Mouse (Mus musculus) central nervous system, embryonic 11.5 days (tissue): Measurements from ENCODE around the gene Aadacl3. TPM values are rescaled to one million over a fixed set of nuclear protein-coding genes. Genes with fewer than 3 reads are reported as not detected.

ENCODE experiments used
- polyA plus RNA-seq: library from polyadenylated mRNA; depleted of rRNA; stranded (reverse); fragments of >200 nt; gene quantifications from 2 replicates; pipeline ENCODE4 v1.2.3, GENCODE M21; 2012; rRNA removed

The Aadacl3 gene
- not detected in 2 replicates for polyA plus RNA-seq

DNA sequence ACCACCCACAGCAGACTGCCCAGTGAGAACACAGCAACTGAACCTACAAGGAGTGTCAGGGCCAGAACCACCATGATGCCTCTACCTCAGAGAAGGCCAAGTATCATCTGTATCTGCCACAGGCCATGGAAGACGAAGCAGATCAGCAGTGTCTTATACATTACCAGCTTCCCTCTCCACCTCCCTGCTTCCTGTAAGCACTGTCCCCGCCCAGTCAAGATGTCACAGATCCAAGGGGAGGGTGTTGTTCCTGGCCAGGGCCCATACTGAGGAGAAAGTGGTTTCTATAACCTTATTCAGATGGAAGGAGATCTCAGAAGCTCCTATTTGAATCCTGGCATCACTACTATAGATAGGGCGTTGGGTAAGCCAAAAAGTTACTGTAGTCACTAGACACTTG lies at the start of gene Aadacl3:
Aadacl3 (minus strand) TSS at position 101 of the 400 bp plus-strand sequence.

DNA sequence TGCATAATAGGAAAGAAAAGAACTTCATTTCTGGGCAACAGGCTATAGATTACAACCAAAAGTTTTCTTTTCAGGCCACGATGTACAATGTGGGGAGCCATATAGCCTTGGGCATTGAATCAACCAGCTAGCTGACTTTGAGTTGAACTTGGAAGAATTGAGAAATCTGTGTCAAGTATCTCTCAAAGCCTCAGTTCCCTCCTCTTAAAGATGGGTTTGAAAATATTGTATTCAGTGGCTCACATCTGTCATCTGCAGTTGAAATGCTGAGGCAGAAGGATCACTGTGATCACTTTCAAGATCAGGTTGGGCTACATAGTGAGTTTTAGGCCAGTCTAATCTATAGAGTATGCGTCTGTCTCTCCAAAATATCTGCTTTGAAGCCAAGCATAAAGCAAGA lies 10.3 kb downstream of the Aadacl3 start, which contains the start of gene Gm9944:
Gm9944 (minus strand) TSS at position 101 of the 400 bp plus-strand sequence.

GRCm38 (mm10) chr4:144438672-144439071 lies 24.9 kb downstream of the Aadacl3 start, which contains the start of gene 1700012P22Rik:
Gene 1700012P22Rik, minus strand, starts transcription at chr4:144438772.

DNA sequence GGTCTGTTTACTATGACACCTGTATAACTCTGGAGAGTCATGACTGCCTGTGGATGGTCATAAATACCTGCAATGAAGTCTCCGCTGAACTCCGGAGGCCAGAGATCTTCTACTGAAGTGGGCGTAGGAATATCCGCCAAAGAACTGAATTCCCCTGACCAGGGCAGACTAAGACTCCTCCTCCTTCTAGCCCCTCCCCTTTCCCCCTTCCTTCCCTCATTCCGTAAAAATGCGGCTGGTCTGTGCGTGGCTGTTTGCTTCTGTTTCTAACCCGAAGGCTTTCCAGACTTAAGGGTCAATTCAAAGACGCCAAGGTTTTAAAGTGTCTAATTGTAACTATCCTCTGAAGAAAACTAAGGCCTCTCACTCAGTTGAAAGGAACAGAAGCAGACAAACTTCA lies 55.3 kb downstream of the Aadacl3 start, which contains the start of gene Pramef12:
Pramef12 (minus strand) TSS at position 175 of the 400 bp plus-strand sequence.

Other genes starting within 250 kb of the Aadacl3 start
- not detected in 2 replicates for gene Pramel5, start 183.3 kb downstream of the Aadacl3 start, polyA plus RNA-seq
- not detected in 2 replicates for gene Gm13128, start 133.5 kb downstream of the Aadacl3 start, polyA plus RNA-seq
- not detected in 2 replicates for gene Gm13119, start 105.8 kb downstream of the Aadacl3 start, polyA plus RNA-seq
- not detected in 2 replicates for gene Pramef20, start 85.8 kb downstream of the Aadacl3 start, polyA plus RNA-seq
- gene Pramef12, start 55.3 kb downstream of the Aadacl3 start, polyA plus RNA-seq, result 0.11 and 0.13 TPM in 2 replicates
- not detected in 2 replicates for gene 1700012P22Rik, start 25.0 kb downstream of the Aadacl3 start, polyA plus RNA-seq
- not detected in 2 replicates for gene Gm9944, start 10.4 kb downstream of the Aadacl3 start, polyA plus RNA-seq
- gene 9430007A20Rik, start 56.1 kb upstream of the Aadacl3 start, polyA plus RNA-seq, result not detected in 2 replicates
- gene Gm13124, start 101.4 kb upstream of the Aadacl3 start, polyA plus RNA-seq, result not detected in 2 replicates
- not detected in 2 replicates for gene Aadacl4, start 150.0 kb upstream of the Aadacl3 start, polyA plus RNA-seq
- not detected in 2 replicates for gene Gm436, start 222.6 kb upstream of the Aadacl3 start, polyA plus RNA-seq